Mouse (Mus musculus) limb, embryonic 10.5 days (tissue): ENCODE measurements at regions not wholly inside any gene's neighbourhood (a gene's known extent, or its start where the extent isn't known, plus 50 kb on each side); places are given as distances from the start of the nearest gene placed in this dataset.
A peak's percentile ranks its signal among the peaks of the same experiment; 100 is the strongest.

ENCODE experiments used
- DNase-seq: peaks from one replicate; pipeline ENCODE4 v3.0.0-alpha.2; 2017; ENCODE audit warnings: low spot score
- H3K27ac ChIP-seq: fragments of 300-500 bp; sonication (generic); 2 replicates; pipeline ENCODE4 v1.5.1; 2016; ENCODE audit warnings: mild to moderate bottlenecking
- H3K27me3 ChIP-seq: fragments of 300-500 bp; sonication (generic); 2 replicates; pipeline ENCODE4 v1.6.1; 2016; ENCODE audit warnings: low read depth, mild to moderate bottlenecking; ENCODE audit not compliant: poor library complexity, severe bottlenecking
- H3K36me3 ChIP-seq: fragments of 300-500 bp; sonication (generic); 2 replicates; pipeline ENCODE4 v1.6.1; 2016; ENCODE audit warnings: mild to moderate bottlenecking, moderate library complexity
- H3K4me1 ChIP-seq: fragments of 300-500 bp; sonication (generic); 2 replicates; pipeline ENCODE4 v1.6.1; 2016
- H3K4me3 ChIP-seq: fragments of 300-500 bp; sonication (generic); 2 replicates; pipeline ENCODE4 v1.5.1; 2016; ENCODE audit warnings: mild to moderate bottlenecking, moderate library complexity
- H3K9me3 ChIP-seq: fragments of 300-500 bp; sonication (generic); replicated peaks from 2 replicates; pipeline ENCODE4 v1.6.1; 2016; ENCODE audit warnings: mild to moderate bottlenecking
- WGBS: fragments of 180-500 bp; shearing (Covaris S2); methylation state at CpG from one replicate; pipeline ENCODE4 v1.1.7; 2016; 5-methylcytosine and 5-hydroxymethylcytosine counted together

GRCm38 (mm10) chr5:47185868-47186267 lies 797.1 kb upstream of the Slit2 start:
- no peak for DNase-seq

GRCm38 (mm10) chr5:47202164-47202914 lies 780.6 kb upstream of the Slit2 start:
- H3K4me1 ChIP-seq = no peaks in the 10 kb centered on the region
- no peaks in the 10 kb centered on the region for H3K9me3 ChIP-seq
- 81% methylated on average over 3 of the region's 3 CpGs for WGBS
- no peaks in the 10 kb centered on the region for H3K27me3 ChIP-seq
- no peak overlapping the region for H3K4me3 ChIP-seq
- DNase-seq = no peak
- no peak overlapping the region for H3K27ac ChIP-seq
- no peaks in the 10 kb centered on the region for H3K36me3 ChIP-seq

More at GRCm38 (mm10) chr5:47185868-47186267, 797.1 kb upstream of the Slit2 start:
- Histone ChIP-seq H3K4me1 (no peaks in the 10 kb centered on the region), H3K9me3 (no peaks in the 10 kb centered on the region), H3K27me3 (no peaks in the 10 kb centered on the region), H3K4me3 (no peak overlapping the region), H3K27ac (no peak overlapping the region), H3K36me3 (no peaks in the 10 kb centered on the region)

GRCm38 (mm10) chr5:47202915-47203296 lies 780.0 kb upstream of the Slit2 start:
- H3K4me1 ChIP-seq = no peaks in the 10 kb centered on the region
- no peaks in the 10 kb centered on the region for H3K9me3 ChIP-seq
- WGBS = 91% methylated on average over 1 of the region's 1 CpGs
- no peak overlapping the region for H3K27ac ChIP-seq
- no peaks in the 10 kb centered on the region for H3K27me3 ChIP-seq
- H3K4me3 ChIP-seq = no peak overlapping the region
- no peaks in the 10 kb centered on the region for H3K36me3 ChIP-seq
- DNase-seq = no peak

DNA sequence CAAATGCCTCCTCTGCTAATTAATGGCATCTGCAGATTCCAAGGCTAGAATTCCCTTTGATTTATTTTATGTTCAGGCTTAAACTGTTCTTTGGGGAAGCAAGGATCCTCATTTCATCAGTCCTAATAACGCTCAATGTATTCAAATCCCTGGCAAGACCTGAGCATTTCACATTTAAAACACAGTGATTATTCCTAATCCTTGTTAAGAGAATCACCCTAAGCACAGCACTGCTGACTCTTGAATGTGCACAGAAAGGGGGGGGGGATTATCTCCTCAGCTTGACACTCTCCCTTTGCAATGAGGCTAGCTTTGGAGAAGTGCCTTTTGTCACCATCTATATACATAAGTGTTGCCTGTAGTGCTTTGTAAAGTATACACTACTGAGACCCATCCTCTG lies 772.4 kb upstream of the Slit2 start:
- Histone ChIP-seq H3K4me1 (no peaks in the 10 kb centered on the region), H3K27me3 (no peaks in the 10 kb centered on the region), H3K9me3 (no peaks in the 10 kb centered on the region), H3K27ac (no peak overlapping the region), H3K36me3 (no peaks in the 10 kb centered on the region), H3K4me3 (no peak overlapping the region)
- DNase-seq = no peak
- WGBS = 54% methylated on average over 1 of the region's 1 CpGs

- no peak for DNase-seq
- Histone ChIP-seq H3K27ac (no peak overlapping the region), H3K36me3 (no peaks in the 10 kb centered on the region)
Observed at GRCm38 (mm10) chr5:47215421-47215820, 767.5 kb upstream of the Slit2 start.

DNA sequence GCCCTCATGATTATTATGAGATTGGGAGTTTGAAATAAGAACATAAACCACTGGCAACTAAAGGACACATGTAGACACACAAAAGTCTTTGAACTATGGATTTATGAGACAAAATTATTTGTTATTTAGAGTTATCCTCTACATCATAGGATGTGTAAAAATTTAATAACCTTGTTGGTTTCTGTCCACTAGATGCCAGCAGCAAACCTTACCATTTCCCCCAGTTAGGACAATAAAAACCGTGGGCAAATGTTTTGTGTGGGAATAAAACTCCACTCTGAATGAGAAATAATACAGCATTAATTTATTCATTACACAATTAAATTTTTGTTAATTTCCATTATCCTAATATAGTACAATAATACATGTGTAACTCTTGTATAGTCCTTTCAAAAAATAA lies 757.7 kb upstream of the Slit2 start:
- no peaks in the 10 kb centered on the region for H3K4me1 ChIP-seq
- no peak overlapping the region for H3K4me3 ChIP-seq
- 92% methylated on average over 1 of the region's 1 CpGs for WGBS
- H3K9me3 ChIP-seq = no peaks in the 10 kb centered on the region
- H3K27ac ChIP-seq = no peak overlapping the region
- no peaks in the 10 kb centered on the region for H3K36me3 ChIP-seq
- no peak for DNase-seq
- H3K27me3 ChIP-seq = no peaks in the 10 kb centered on the region

More at GRCm38 (mm10) chr5:47215421-47215820, 767.5 kb upstream of the Slit2 start:
- Histone ChIP-seq H3K4me3 (no peak overlapping the region), H3K9me3 (no peaks in the 10 kb centered on the region), H3K27me3 (no peaks in the 10 kb centered on the region), H3K4me1 (no peaks in the 10 kb centered on the region)

GRCm38 (mm10) chr5:47236094-47236493 lies 746.8 kb upstream of the Slit2 start:
- Histone ChIP-seq H3K4me1 (no peaks in the 10 kb centered on the region), H3K27ac (no peak overlapping the region), H3K27me3 (no peaks in the 10 kb centered on the region), H3K36me3 (no peaks in the 10 kb centered on the region), H3K9me3 (no peaks in the 10 kb centered on the region), H3K4me3 (no peak overlapping the region)
- DNase-seq = no peak
- WGBS = 82% methylated on average over 1 of the region's 1 CpGs

GRCm38 (mm10) chr5:47240060-47240459 lies 742.9 kb upstream of the Slit2 start:
- DNase-seq = no peak
- H3K27me3 ChIP-seq = no peaks in the 10 kb centered on the region
- no peaks in the 10 kb centered on the region for H3K36me3 ChIP-seq
- H3K4me1 ChIP-seq = no peaks in the 10 kb centered on the region
- H3K9me3 ChIP-seq = no peaks in the 10 kb centered on the region
- WGBS = 85% methylated on average over 2 of the region's 2 CpGs
- no peak overlapping the region for H3K27ac ChIP-seq
- no peak overlapping the region for H3K4me3 ChIP-seq

DNA sequence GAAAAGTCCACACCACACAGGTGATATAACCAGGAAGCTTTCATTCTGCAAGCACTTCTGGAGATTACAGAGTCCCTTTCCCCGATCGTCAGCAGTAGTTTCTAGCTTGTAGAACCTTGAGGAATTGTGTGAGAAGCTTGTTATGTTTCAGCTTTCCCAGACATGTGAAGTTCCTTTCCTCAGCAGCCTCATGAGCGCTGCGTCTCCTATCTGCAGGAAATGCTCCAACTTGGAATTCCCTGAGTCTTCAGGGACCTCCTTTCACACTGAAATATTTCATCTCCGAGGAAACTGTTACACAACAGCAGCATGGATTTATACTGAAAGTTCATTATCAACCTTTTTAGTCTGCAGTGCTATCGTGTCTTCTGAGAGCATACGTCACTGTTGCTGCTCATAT lies 742.4 kb upstream of the Slit2 start:
- no peak for DNase-seq
- Histone ChIP-seq H3K27me3 (no peaks in the 10 kb centered on the region), H3K9me3 (no peaks in the 10 kb centered on the region), H3K36me3 (no peaks in the 10 kb centered on the region), H3K27ac (no peak overlapping the region), H3K4me3 (no peak overlapping the region), H3K4me1 (no peaks in the 10 kb centered on the region)
- 86% methylated on average over 7 of the region's 7 CpGs for WGBS

DNA sequence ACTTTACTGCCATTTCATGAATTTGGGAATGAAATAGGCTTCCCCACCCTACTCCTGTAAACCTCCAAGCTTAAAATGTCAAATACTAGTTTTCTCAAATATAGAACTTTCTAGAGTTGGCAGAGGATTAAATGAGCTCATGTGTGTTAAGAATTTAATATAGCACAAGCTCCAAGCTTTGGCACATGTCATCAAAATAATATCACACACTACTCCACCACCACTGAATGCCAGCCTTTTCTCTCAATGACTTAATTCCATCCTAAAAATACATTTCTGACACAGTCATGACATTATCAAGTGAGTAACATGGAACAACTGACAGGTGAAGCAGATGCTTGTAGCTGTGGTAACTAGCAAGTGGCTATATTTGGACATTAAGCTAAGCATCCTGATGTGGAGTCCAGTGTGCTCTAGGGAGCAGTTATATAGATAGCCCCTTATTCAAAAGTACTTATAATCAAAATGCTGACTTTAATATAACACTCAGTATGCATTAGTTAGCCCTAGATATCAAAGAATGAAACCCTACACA lies 728.0 kb upstream of the Slit2 start:
- H3K36me3 ChIP-seq = no peaks in the 10 kb centered on the region
- no peak overlapping the region for H3K4me3 ChIP-seq
- H3K27me3 ChIP-seq = no peaks in the 10 kb centered on the region
- H3K4me1 ChIP-seq = no peaks in the 10 kb centered on the region
- H3K27ac ChIP-seq = no peak overlapping the region
- no peak for DNase-seq
- H3K9me3 ChIP-seq = no peaks in the 10 kb centered on the region

DNA sequence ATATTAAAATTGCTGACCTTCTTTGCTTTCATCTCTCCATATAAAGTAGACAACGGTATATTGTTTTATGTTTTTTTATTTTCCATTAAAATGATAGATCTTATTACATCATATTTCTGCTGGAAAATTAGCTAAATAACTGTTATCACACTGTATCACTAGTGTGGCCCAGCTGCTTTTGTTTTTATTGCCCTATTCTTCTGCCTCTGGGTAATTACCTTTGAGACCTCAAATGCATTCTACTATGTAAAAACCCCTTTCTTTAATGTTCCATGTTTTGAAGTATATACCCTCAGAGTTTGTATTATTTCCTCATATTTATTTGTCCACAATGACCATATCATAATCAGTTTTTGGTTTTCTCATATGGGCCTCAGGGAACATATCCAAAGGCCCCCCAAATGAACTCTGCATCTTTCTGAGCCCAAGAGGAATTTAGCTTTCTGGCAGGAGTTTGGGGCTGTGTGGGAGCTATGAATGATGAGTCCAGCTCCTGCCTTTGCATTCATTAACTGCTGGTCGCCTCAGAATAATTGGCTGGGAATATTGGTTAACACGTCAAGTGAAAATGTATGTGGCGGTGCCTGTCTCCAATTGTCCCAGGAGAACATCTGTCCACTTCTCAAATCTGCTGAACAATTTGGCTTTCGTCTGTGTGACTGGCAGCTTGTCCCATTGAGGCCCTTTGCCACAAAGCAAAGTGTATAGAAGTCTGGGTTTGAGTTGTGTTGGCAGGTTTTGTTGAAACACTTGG lies 721.1 kb upstream of the Slit2 start:
- 81% methylated on average over 5 of the region's 5 CpGs for WGBS
- Histone ChIP-seq H3K4me3 (no peak overlapping the region), H3K9me3 (no peaks in the 10 kb centered on the region), H3K4me1 (no peaks in the 10 kb centered on the region), H3K27me3 (no peaks in the 10 kb centered on the region), H3K36me3 (no peaks in the 10 kb centered on the region), H3K27ac (no peak overlapping the region)
- DNase-seq = no peak

DNA sequence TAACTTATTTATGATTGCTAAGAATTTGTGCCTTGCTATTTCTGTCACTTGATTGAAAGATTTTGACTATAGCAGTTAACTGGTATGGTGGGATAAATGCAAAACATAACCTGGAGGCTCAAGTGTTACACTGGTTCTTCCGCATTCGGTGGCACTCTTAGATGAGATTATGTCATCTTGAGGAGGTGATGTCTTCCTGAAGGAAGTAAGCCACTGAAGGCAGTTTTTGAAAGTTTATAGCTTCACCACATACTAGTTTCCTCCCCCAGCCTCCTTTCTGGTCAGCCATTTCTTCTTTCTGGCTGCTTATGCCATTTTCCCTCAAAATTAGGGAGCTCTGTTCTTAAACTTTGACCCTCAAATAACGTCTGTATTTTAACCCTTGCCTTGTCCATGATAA lies 710.3 kb upstream of the Slit2 start:
- Histone ChIP-seq H3K9me3 (no peaks in the 10 kb centered on the region), H3K4me3 (no peak overlapping the region), H3K27ac (no peak overlapping the region), H3K4me1 (peaks cover 19% of the 10 kb centered on the region), H3K27me3 (no peaks in the 10 kb centered on the region), H3K36me3 (no peaks in the 10 kb centered on the region)
- DNase-seq = no peak
- 76% methylated on average over 3 of the region's 3 CpGs for WGBS

DNA sequence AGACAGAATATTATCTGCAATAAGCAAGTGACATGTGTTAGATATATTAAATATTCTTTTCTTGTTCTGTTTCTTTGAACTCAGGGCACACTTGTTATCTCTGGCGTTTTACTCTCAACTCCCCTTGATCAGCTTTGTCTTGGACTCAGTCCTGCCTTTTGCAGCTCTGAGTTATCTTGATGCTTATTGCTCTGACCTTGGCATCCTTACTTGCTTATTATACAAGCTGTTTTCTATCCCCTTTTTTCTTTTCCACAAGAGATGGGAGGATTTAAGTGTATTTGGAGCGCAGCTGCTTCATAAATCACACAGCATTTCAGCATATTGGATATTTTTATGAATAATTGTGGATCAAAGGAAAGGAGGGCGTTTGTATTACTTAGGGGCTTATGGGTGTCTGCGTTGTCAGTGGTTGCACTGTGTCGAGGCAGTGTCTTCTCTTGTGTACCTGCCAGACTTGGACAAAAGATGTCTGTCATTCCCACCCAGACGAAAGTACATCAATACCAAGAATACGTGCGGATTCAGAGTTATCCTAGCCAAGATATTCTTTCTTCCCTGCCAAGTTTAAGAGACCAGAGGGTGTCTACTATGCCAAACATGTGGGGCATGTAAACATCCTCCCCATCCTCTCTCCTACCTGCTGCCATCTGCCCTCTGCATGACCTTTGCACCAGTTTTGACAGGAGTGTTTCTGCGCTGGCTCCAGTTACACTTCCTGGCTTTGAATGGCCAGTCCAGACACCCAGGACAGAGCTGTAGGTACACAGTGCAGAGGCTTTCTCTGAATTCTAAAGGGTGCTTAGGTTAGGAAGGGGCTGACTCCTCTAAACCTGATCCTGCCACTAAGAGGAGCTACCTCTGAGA lies 709.3 kb upstream of the Slit2 start:
- no peak overlapping the region for H3K4me3 ChIP-seq
- DNase-seq = peak; percentile 36
- H3K27me3 ChIP-seq = no peaks in the 10 kb centered on the region
- 64% methylated on average over 9 of the region's 9 CpGs for WGBS
- no peaks in the 10 kb centered on the region for H3K36me3 ChIP-seq
- H3K9me3 ChIP-seq = no peaks in the 10 kb centered on the region
- no peak overlapping the region; the same call in 1 of the 2 replicates for H3K27ac ChIP-seq
- peaks cover 19% of the 10 kb centered on the region for H3K4me1 ChIP-seq
